Mouse (Mus musculus) bone marrow, adult 2 months (tissue): Measurements from ENCODE around the gene Ncbp2. TPM values are rescaled to one million over a fixed set of nuclear protein-coding genes. Genes with fewer than 3 reads are reported as not detected.

ENCODE experiments used
- H3K27ac ChIP-seq: fragments of 200-500 bp; 2 replicates; pipeline ENCODE4 v1.5.1; 2012; ENCODE audit warnings: low read depth, mild to moderate bottlenecking, control low read depth, inconsistent platforms, low read length; ENCODE audit not compliant: control insufficient read depth, poor library complexity, insufficient read depth
- H3K4me1 ChIP-seq: fragments of 200-500 bp; 2 replicates; pipeline ENCODE4 v1.6.1; 2011; ENCODE audit warnings: low read length; ENCODE audit not compliant: control insufficient read depth, insufficient read depth
- H3K4me3 ChIP-seq: fragments of 200-500 bp; replicated peaks from 2 replicates; pipeline ENCODE3; 2011; ENCODE audit warnings: mild to moderate bottlenecking, low read depth, low read length, control low read depth; ENCODE audit not compliant: control insufficient read depth
- CTCF ChIP-seq: fragments of 200-500 bp; IDR thresholded peaks from 2 replicates; pipeline ENCODE4 v1.5.1; 2011; ENCODE audit warnings: low read length, control low read depth; ENCODE audit not compliant: control insufficient read depth, insufficient read depth
- POLR2A ChIP-seq: fragments of 200-500 bp; IDR thresholded peaks from 2 replicates; pipeline ENCODE4 v1.6.1; 2011; ENCODE audit warnings: low read depth, mild to moderate bottlenecking, control low read depth, low read length, borderline replicate concordance; ENCODE audit not compliant: control insufficient read depth
- WGBS: fragments of 180-500 bp; shearing (Covaris S2); methylation state at CpG from one replicate; pipeline ENCODE4 v1.1.7; 2018; 5-methylcytosine and 5-hydroxymethylcytosine counted together
- polyA plus RNA-seq: library from polyadenylated mRNA; stranded (reverse); fragments of >200 nt; gene quantifications from 2 replicates; pipeline ENCODE4 v1.2.4, GENCODE M21; 2011; ENCODE audit warnings: low replicate concordance; ENCODE audit not compliant: missing spikeins, insufficient read depth, insufficient read length

Ncbp2 gene
- polyA plus RNA-seq, result 16.3 and 39.3 TPM in 2 replicates

GRCm38 (mm10) chr16:31948345-31948774 is at the start of gene Ncbp2, which contains the start of gene 0610012G03Rik:
Gene Ncbp2, plus strand, starts transcription at chr16:31948513.
Gene 0610012G03Rik, minus strand, starts transcription at chr16:31948494.
- peak within 1 kb of the TSS; percentile 90 for H3K27ac ChIP-seq
- under 1% methylated on average over 55 of the region's 55 CpGs for WGBS
- peak within 1 kb of the TSS; percentile 99 for H3K4me3 ChIP-seq
- TF ChIP-seq CTCF, result no peak
- TF ChIP-seq POLR2A, result peak; percentile 75; the same call in 1 of the 2 replicates
- no peaks in the 10 kb centered on the region for H3K4me1 ChIP-seq

GRCm38 (mm10) chr16:31898546-31899326 is 49.6 kb upstream of the Ncbp2 start:
- Histone ChIP-seq H3K27ac (no peak overlapping the region), H3K4me1 (no peaks in the 10 kb centered on the region), H3K4me3 (no peak overlapping the region)
- 87% methylated on average over 18 of the region's 18 CpGs for WGBS
- TF ChIP-seq POLR2A (no peak), CTCF (no peak)

DNA sequence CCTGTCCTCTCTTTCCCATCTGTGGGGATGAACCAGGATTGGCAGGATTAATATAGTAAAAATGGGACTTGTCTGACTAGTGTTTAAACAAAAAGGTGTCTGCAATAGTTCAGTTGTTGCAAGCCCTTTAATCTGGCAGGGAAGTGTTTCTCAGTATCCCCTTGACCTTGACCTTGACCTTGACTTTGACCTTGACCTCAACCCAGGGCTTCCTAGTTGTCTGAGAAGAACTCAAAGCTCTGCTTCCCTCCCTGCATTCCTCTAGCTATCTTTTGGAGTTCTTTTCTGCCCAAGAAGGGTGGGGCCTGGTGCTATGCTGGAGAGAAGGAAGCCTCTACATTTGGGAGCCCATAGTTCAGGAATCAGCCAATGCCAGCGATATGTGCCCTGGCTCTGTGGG is 46.4 kb upstream of the Ncbp2 start:
- H3K4me1 ChIP-seq, result no peaks in the 10 kb centered on the region; the same call in 1 of the 2 replicates
- H3K4me3 ChIP-seq, result no peak overlapping the region
- no peak overlapping the region for H3K27ac ChIP-seq
- TF ChIP-seq CTCF (no peak), POLR2A (no peak)
- 90% methylated on average over 1 of the region's 1 CpGs for WGBS

- WGBS, result 72% methylated on average over 8 of the region's 8 CpGs
- Histone ChIP-seq H3K4me3 (no peak overlapping the region), H3K27ac (no peak overlapping the region), H3K4me1 (no peaks in the 10 kb centered on the region; the same call in 1 of the 2 replicates)
- TF ChIP-seq CTCF (no peak), POLR2A (no peak)
Observed at GRCm38 (mm10) chr16:31903239-31903638, 45.1 kb upstream of the Ncbp2 start.

GRCm38 (mm10) chr16:31905331-31905730 is 43.0 kb upstream of the Ncbp2 start:
- Histone ChIP-seq H3K4me3 (no peak overlapping the region), H3K4me1 (no peaks in the 10 kb centered on the region; the same call in 1 of the 2 replicates), H3K27ac (no peak overlapping the region)
- WGBS, result 64% methylated on average over 4 of the region's 4 CpGs
- peak; percentile 62 for TF ChIP-seq CTCF
- TF ChIP-seq POLR2A, result no peak

- Histone ChIP-seq H3K4me1 (no peaks in the 10 kb centered on the region; the same call in 1 of the 2 replicates), H3K27ac (no peak overlapping the region), H3K4me3 (no peak overlapping the region)
- TF ChIP-seq CTCF, result no peak
- TF ChIP-seq POLR2A, result no peak
- 56% methylated on average over 20 of the region's 20 CpGs for WGBS
Observed at GRCm38 (mm10) chr16:31905891-31906825, 42.2 kb upstream of the Ncbp2 start.

- TF ChIP-seq CTCF (no peak), POLR2A (no peak)
- H3K4me3 ChIP-seq, result no peak overlapping the region
- 23% methylated on average over 9 of the region's 9 CpGs for WGBS
- H3K4me1 ChIP-seq, result no peaks in the 10 kb centered on the region; the same call in 1 of the 2 replicates
- H3K27ac ChIP-seq, result no peak overlapping the region
Observed at GRCm38 (mm10) chr16:31906896-31907295, 41.4 kb upstream of the Ncbp2 start.
